Mouse (Mus musculus) gastrocnemius, postnatal 14 days (tissue): Measurements from ENCODE around the gene 4930518I15Rik. TPM values are rescaled to one million over a fixed set of nuclear protein-coding genes. Genes with fewer than 3 reads are reported as not detected.

Experiments used
- DNase-seq: peaks from one replicate; pipeline ENCODE4 v3.0.0; 2021; ENCODE audit warnings: mixed read lengths
- intact Hi-C: fragments of 180-260 bp; cut with DNase I; formaldehyde crosslinking; loops from one replicate; pipeline ENCODE4 v1.15.1; 2025; ENCODE audit warnings: low total_unique reads
- total RNA-seq, 2 experiments: library from RNA; stranded (reverse); gene quantifications; 2 replicates each; pipeline ENCODE4 v1.2.3; 2021

Gene 4930518I15Rik
- total RNA-seq, 2 experiments from 2014 or later: 0.35 to 0.44 TPM

- no peak for DNase-seq
- intact Hi-C loops: no loop called here
These were observed 42.9 kb downstream of the 4930518I15Rik start for GRCm38 (mm10) chr2:156814893-156815292.

GRCm38 (mm10) chr2:156814344-156814801, 43.4 kb downstream of the 4930518I15Rik start:
- intact Hi-C loops: no loop called here
- no peak for DNase-seq

- intact Hi-C loops: no loop called here
- no peak for DNase-seq
These were observed 46.2 kb downstream of the 4930518I15Rik start for GRCm38 (mm10) chr2:156811556-156811955.

GRCm38 (mm10) chr2:156810716-156811115, 47.0 kb downstream of the 4930518I15Rik start:
- intact Hi-C loops: no loop called here

DNA sequence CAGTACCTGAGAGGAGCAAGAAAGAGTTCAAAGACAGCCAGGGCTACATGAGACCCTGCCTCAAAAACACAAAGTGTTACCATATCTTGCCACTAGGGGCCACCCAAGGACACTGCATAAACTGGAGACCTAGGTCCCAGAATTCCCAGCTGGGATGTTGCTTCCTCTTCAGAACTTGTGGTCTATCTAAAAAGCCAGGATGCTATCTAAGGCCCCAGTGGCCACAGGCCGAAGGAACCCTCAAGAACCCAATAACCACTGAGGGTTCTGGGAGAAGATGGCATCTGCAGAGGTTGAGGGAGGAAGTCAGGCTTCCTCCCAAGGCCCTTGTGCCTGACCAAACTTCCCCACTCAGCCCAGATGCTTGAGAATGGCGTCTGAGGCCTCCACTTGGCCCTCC, 48.2 kb downstream of the 4930518I15Rik start:
- intact Hi-C loops: loop anchor here (5.0 kb wide), 1 partner anchor 43 kb away; no protein-coding TSS in a partner anchor
- peak; percentile 52 for DNase-seq

More at GRCm38 (mm10) chr2:156810716-156811115, 47.0 kb downstream of the 4930518I15Rik start:
- DNase-seq: no peak

- intact Hi-C loops: loop anchor here (5.0 kb wide), 1 partner anchor 45 kb away; no protein-coding TSS in a partner anchor
- DNase-seq: no peak
These were observed 50.9 kb downstream of the 4930518I15Rik start for GRCm38 (mm10) chr2:156806886-156807285.

Other genes starting within 250 kb of the 4930518I15Rik start
- gene Dlgap4, start 244.2 kb downstream of the 4930518I15Rik start, total RNA-seq: 10 to 100 TPM; 54.6 to 77.3 TPM
- gene Myl9, start 82.5 kb downstream of the 4930518I15Rik start, total RNA-seq: 100 to 1,000 TPM; 165 to 224 TPM
- 1 to 10 TPM; 2.9 to 3.1 TPM for gene Tgif2, start 17.9 kb downstream of the 4930518I15Rik start, total RNA-seq
- gene Rab5if, start 5.2 kb upstream of the 4930518I15Rik start, total RNA-seq: 10 to 100 TPM; 75.1 to 77.1 TPM
- gene Sla2, start 29.2 kb upstream of the 4930518I15Rik start, total RNA-seq: not detected
- gene Ndrg3, start 134.1 kb upstream of the 4930518I15Rik start, total RNA-seq: 10 to 100 TPM; 23.3 to 25.2 TPM
- gene Dsn1, start 149.2 kb upstream of the 4930518I15Rik start, total RNA-seq: 1 to 10 TPM; 2.7 to 3.5 TPM
- 10 to 100 TPM; 11.1 to 12.2 TPM for gene Soga1, start 221.3 kb upstream of the 4930518I15Rik start, total RNA-seq
- not detected for gene Tldc2, start 229.1 kb upstream of the 4930518I15Rik start, total RNA-seq